Mouse (Mus musculus) megakaryocyte, embryonic 14.5 days (primary cell): Measurements from ENCODE around the gene Sp2.

Experiments
- FLI1 ChIP-seq: IDR thresholded peaks from 2 replicates; pipeline ENCODE4 v1.6.1; 2012; ENCODE audit warnings: low read length, inconsistent platforms, mixed read lengths
- GATA1 ChIP-seq: IDR thresholded peaks from 3 replicates; pipeline ENCODE4 v1.6.1; 2012; ENCODE audit warnings: mixed read lengths, low read length, inconsistent platforms, borderline replicate concordance

DNA sequence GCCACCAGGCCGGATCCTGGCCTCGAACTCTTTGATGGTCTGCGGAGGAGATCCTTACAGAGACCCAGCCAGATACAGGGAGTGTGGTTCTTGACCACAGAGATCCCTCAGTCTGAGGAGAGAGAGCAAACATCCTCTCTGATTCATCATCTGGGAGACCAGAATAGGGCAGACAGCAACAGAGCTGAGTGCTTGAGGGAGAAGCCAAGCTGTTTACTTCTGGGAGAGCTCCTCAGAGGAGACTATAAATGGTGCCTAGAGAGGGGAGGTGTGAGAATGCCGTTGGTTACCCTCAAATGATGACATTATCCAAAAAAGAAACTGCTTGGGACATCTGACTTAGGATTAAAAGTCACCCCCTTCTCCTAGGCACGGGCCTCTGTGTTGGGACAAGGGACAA, 8.7 kb upstream of the Sp2 start:
- TF ChIP-seq GATA1 = no peak
- no peak for TF ChIP-seq FLI1
